In the genomic region with DNA sequence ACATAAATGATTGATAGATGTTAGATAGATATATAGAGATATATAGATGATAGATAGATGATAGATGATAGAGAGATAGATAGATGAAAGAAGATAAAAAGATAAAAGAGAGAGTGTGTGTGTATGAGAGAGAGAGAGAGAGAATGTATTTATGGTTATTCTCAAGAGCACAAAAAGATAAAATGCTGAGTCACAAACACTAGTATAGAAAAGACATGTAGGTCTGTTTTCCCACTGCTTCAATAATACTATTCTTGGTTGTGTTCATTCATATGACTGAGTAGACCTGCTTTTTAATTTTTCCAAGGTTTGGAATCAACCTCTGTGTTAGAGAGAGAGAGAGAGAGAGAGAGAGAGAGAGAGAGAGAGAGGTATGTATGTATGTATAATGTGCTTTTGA, we compare ENCODE assay signal across 17 mouse cellular contexts.
DNase-seq lines count a peak whose midpoint lies in the region; TF ChIP-seq lines count a peak whose summit lies in the region.
"Had no signal": no experiment of that assay in that cellular context is flagged by ENCODE, and none has a peak within 500 bp of the region (broad histone marks: within the 10 kb centered on the region; RNA-seq: fewer than 3 reads in every experiment).

No protein-coding gene starts in this region.

- peak in 1 of 2 experiments; percentile 51; a peak in 2 of 4 replicates for TF ChIP-seq EP300 in MEL (IDR thresholded peaks at IDR 0.05; ENCODE audit: low read depth in 1 of 2, low read length in 2 of 2)

- no peaks in the 10 kb centered on the region for H3K79me2 ChIP-seq in MEL (ENCODE audit: control insufficient read depth, insufficient read depth, low read length, poor library complexity)

- no peak for TF ChIP-seq RAD21 in MEL (IDR thresholded peaks at IDR 0.05; ENCODE audit: low read depth, low read length)

- TF ChIP-seq POLR2A in MEL (IDR thresholded peaks at IDR 0.05; ENCODE audit: control insufficient read depth in 1 of 2, insufficient read depth in 1 of 2, low read depth in 1 of 2, low read length in 2 of 2, poor library complexity in 1 of 2) = no peak

- H3K4me3 ChIP-seq in MEL (ENCODE audit: control insufficient read depth in 1 of 2, insufficient read depth in 1 of 2, low read depth in 2 of 2, low read length in 2 of 2) = no peak overlapping the region
- H3K4me3 ChIP-seq in hindbrain, embryonic 10.5 days = no peak overlapping the region

- DNase-seq in MEL (ENCODE audit: low read depth, low spot score) = peak; percentile 17
- no peak for DNase-seq in hindbrain, embryonic 10.5 days (ENCODE audit: low spot score)
- DNase-seq: adrenal gland, adult 2 months; adrenal gland, adult 8-10 months; adrenal gland, postnatal 10 days; adrenal gland, postnatal 14 days; adrenal gland, postnatal 25 days; adrenal gland, postnatal 36 days; B cell, adult 2 months; cerebellum, adult 11 months; cerebellum, adult 11-12 months; cerebellum, adult 18-20 months; cerebellum, adult 2 months; cerebellum, adult 8-10 months had no signal

- H3K9me3 ChIP-seq in MEL (replicated peaks; ENCODE audit: insufficient read depth, low read length) = no peaks in the 10 kb centered on the region
- H3K9me3 ChIP-seq in hindbrain, embryonic 10.5 days = no peaks in the 10 kb centered on the region

- TF ChIP-seq CTCF in MEL (IDR thresholded peaks at IDR 0.05 in 2 of 3, conservative IDR thresholded peaks at IDR 0.05 in 1 of 3; ENCODE audit: control insufficient read depth in 1 of 3, insufficient read depth in 1 of 3, low read depth in 2 of 3, low read length in 3 of 3, poor library complexity in 1 of 3, severe bottlenecking in 1 of 3) = no peak

- peaks cover 0 to 30% of the 10 kb centered on the region in 2 experiments; a peak in 2 of 4 replicates for H3K36me3 ChIP-seq in MEL (ENCODE audit: control insufficient read depth in 1 of 2, insufficient read depth in 2 of 2, low read length in 2 of 2)
- H3K36me3 ChIP-seq in hindbrain, embryonic 10.5 days = no peaks in the 10 kb centered on the region
- H3K36me3 ChIP-seq: G1E had no signal

- no peak overlapping the region for H3K9ac ChIP-seq in MEL (ENCODE audit: control insufficient read depth, low read depth, low read length, poor library complexity, severe bottlenecking)

- H3K27me3 ChIP-seq in MEL (ENCODE audit: control insufficient read depth in 1 of 2, insufficient read depth in 2 of 2, low read length in 2 of 2) = no peaks in the 10 kb centered on the region
- H3K27me3 ChIP-seq in hindbrain, embryonic 10.5 days (ENCODE audit: insufficient read depth, poor library complexity, severe bottlenecking) = 0 out of 2 replicates have a peak, but pooled peaks cover 3% of the 10 kb centered on the region
- H3K27me3 ChIP-seq: CH12.LX, Patski had no signal

- peak overlapping the region; percentile 45 for H3K27ac ChIP-seq in MEL (ENCODE audit: control insufficient read depth, low read depth, low read length)
- H3K27ac ChIP-seq in hindbrain, embryonic 10.5 days = no peak overlapping the region

- peaks cover 30 to 36% of the 10 kb centered on the region in 2 experiments for H3K4me1 ChIP-seq in MEL (ENCODE audit: control insufficient read depth in 1 of 2, insufficient read depth in 2 of 2, low read length in 2 of 2)
- no peaks in the 10 kb centered on the region for H3K4me1 ChIP-seq in hindbrain, embryonic 10.5 days (replicated peaks)

TF ChIP-seq in MEL, 35 proteins besides CTCF, POLR2A, EP300 and RAD21:
- no peak for TF ChIP-seq ELF1 (IDR thresholded peaks at IDR 0.05; ENCODE audit: low read depth, low read length)
- peak; percentile 30; the same call in 1 of the 2 replicates for TF ChIP-seq GATA1 (IDR thresholded peaks at IDR 0.05; ENCODE audit: low read depth, low read length)
- 0 out of 2 replicates have a peak, but pooled peaks have one; percentile 24 for TF ChIP-seq ETS1 (IDR thresholded peaks at IDR 0.05; ENCODE audit: low read depth, low read length)
- TF ChIP-seq CHD1 (IDR thresholded peaks at IDR 0.05; ENCODE audit: low read depth, low read length) = 0 out of 2 replicates have a peak, but pooled peaks have one; percentile 45
- TF ChIP-seq GABPA (IDR thresholded peaks at IDR 0.05; ENCODE audit: low read depth, low read length) = 0 out of 2 replicates have a peak, but pooled peaks have one; percentile 60
- peak; percentile 36; the same call in 1 of the 2 replicates for TF ChIP-seq MXI1 (IDR thresholded peaks at IDR 0.05; ENCODE audit: low read depth, low read length)
